Mouse (Mus musculus): ENCODE results near the gene C1qtnf4. TPM values are rescaled to one million over a fixed set of nuclear protein-coding genes. Genes with fewer than 3 reads are reported as not detected.

The C1qtnf4 gene
- polyA plus RNA-seq, 1 experiment: 4.9 TPM

DNA sequence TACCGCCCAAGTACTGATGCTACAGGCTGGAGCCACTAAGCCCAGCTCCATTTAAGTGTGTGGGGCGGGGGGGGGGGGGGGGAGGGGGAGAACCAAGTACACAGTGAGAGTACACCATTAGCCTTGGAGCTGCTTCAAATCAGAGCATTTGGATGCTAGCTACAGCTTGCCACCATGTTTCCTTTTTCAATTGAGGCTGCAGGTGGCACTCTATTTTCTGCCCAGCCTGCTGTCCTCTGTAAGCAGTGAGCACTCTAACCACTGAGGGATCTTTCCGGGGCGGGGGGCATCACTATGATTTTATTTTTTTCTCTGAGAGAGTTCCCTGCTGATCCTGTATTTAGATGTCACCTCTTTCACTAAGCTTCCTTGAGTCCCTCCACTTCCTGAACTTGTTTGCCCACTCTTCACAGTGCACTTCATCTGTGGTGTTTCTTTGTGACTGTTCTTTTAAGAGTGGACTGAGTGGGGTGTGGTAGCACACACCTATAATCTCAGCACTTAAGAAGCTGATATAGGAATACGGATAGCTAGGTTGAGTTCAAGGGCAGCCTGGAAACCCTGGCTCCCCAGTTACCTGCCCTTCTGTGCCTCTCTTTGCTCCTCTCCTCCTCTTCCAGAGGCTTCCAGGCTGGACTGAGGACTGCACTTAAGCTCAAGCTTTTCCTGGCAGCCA lies 7.9 kb upstream of the C1qtnf4 start:
- WGBS: 66% methylated on average over 5 of the region's 5 CpGs
- Histone ChIP-seq H3K27ac (ENCODE audit: control insufficient read depth, insufficient read depth, low read length) (no peak overlapping the region), H3K27me3 (ENCODE audit: control insufficient read depth, insufficient read depth, low read length) (0 out of 2 replicates have a peak, but pooled peaks cover 2% of the 10 kb centered on the region)

DNA sequence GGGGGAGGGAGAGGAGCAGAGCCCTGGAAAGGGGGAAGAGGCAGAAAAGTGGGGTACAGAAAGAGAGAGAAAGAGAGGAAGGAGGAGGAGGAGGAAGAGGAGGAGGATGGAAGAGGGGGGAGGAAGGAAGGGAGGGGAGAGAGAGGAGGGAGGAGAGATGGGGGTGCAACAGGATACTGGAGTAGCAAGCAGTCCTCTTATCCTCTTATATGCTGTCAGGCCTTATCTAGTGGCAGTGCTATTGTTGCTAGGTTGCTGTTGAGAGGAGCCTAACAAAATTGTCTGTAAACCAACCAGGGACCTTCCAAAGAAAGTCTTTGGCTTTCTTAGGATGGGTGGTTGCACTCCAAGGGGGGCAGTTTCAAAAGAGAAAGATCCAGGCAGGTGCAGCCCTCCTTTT lies 6.2 kb upstream of the C1qtnf4 start:
- DNase-seq: no peak
- no peak overlapping the region for H3K4me3 ChIP-seq (ENCODE audit: control insufficient read depth, insufficient read depth, low read length)
- TF ChIP-seq POLR2A (IDR thresholded peaks at IDR 0.05; ENCODE audit: control insufficient read depth, extremely low read depth, insufficient read depth, low read length, poor library complexity) (no peak), CTCF (IDR thresholded peaks at IDR 0.05; ENCODE audit: borderline replicate concordance, control insufficient read depth, extremely low read depth, insufficient read depth, low read length, poor library complexity) (no peak)

More for the DNA sequence above, 7.9 kb upstream of the C1qtnf4 start:
- H3K4me3 ChIP-seq (ENCODE audit: control insufficient read depth, insufficient read depth, low read length): no peak overlapping the region
- no peak for DNase-seq
- no peaks in the 10 kb centered on the region for H3K4me1 ChIP-seq (replicated peaks; ENCODE audit: control insufficient read depth, insufficient read depth, low read length)
- no peaks in the 10 kb centered on the region for H3K36me3 ChIP-seq (ENCODE audit: control insufficient read depth, insufficient read depth, low read length)
- TF ChIP-seq CTCF (IDR thresholded peaks at IDR 0.05; ENCODE audit: borderline replicate concordance, control insufficient read depth, extremely low read depth, insufficient read depth, low read length, poor library complexity) (no peak), POLR2A (IDR thresholded peaks at IDR 0.05; ENCODE audit: control insufficient read depth, extremely low read depth, insufficient read depth, low read length, poor library complexity) (no peak)

DNA sequence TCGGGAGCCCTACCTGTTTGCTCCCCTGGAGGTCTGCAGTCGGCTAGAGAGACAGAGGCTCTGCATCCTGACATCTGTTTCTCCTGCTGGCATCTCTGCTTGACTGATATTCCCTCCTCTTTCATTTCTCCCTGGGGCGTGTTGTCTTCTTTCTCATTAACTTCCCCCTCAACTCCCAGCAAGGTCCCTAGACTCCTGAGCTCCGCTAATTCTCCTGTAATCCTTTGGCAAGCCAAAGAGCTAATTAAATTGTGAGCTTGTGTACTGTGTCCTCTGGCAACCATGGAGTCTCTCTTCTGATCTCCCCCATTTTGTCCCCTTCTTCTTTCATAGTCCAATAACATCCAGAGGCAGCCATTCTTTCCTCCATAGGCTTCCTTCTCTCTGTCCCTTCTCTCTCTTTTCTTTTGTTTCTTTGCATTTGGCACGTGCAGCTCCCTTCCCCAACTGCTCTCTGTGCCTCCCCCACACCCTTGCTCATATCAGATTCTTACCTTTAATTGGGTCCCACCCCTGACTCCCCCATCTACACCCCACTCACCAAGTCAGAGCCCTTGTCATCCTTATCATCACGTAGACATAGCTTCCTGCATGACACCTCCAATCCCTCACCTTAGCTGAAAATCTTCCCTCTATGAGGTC lies 5.4 kb upstream of the C1qtnf4 start:
- no peaks in the 10 kb centered on the region for H3K4me1 ChIP-seq (replicated peaks; ENCODE audit: control insufficient read depth, insufficient read depth, low read length)
- no peaks in the 10 kb centered on the region for H3K36me3 ChIP-seq (ENCODE audit: control insufficient read depth, insufficient read depth, low read length)
- no peak overlapping the region for H3K27ac ChIP-seq (ENCODE audit: control insufficient read depth, insufficient read depth, low read length)
- H3K4me3 ChIP-seq (ENCODE audit: control insufficient read depth, insufficient read depth, low read length): no peak overlapping the region
- peaks cover 7% of the 10 kb centered on the region; the same call in 1 of the 2 replicates for H3K27me3 ChIP-seq (ENCODE audit: control insufficient read depth, insufficient read depth, low read length)
- 72% methylated on average over 6 of the region's 6 CpGs for WGBS
- DNase-seq: no peak
- TF ChIP-seq CTCF (IDR thresholded peaks at IDR 0.05; ENCODE audit: borderline replicate concordance, control insufficient read depth, extremely low read depth, insufficient read depth, low read length, poor library complexity) (no peak), POLR2A (IDR thresholded peaks at IDR 0.05; ENCODE audit: control insufficient read depth, extremely low read depth, insufficient read depth, low read length, poor library complexity) (no peak)

More for the DNA sequence above, 6.2 kb upstream of the C1qtnf4 start:
- H3K27me3 ChIP-seq (ENCODE audit: control insufficient read depth, insufficient read depth, low read length): peaks cover 3% of the 10 kb centered on the region; the same call in 1 of the 2 replicates
- H3K27ac ChIP-seq (ENCODE audit: control insufficient read depth, insufficient read depth, low read length): no peak overlapping the region
- H3K4me1 ChIP-seq (replicated peaks; ENCODE audit: control insufficient read depth, insufficient read depth, low read length): no peaks in the 10 kb centered on the region
- H3K36me3 ChIP-seq (ENCODE audit: control insufficient read depth, insufficient read depth, low read length): no peaks in the 10 kb centered on the region

DNA sequence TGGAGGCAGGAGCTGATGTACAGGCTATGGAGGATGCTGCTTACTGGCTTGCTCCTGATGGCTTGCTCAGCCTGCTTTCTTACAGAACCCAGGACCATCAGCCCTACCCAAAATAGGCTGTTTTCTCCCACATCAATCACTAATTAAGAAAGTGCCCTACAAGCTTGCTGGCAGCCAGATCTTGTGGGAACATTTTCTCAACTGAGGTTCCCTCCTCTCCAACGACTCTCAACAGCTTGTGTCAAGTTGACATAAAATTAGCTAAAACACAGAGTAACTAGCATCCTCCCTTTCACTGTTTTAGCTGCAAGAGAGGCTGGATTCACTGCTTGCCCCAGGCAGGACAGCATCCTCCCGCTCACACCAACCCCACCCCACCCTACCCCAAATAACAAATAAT lies 3.8 kb upstream of the C1qtnf4 start:
- WGBS: 87% methylated on average over 2 of the region's 2 CpGs
- DNase-seq: no peak
- Histone ChIP-seq H3K4me3 (ENCODE audit: control insufficient read depth, insufficient read depth, low read length) (no peak overlapping the region), H3K27ac (ENCODE audit: control insufficient read depth, insufficient read depth, low read length) (no peak overlapping the region), H3K4me1 (replicated peaks; ENCODE audit: control insufficient read depth, insufficient read depth, low read length) (0 out of 2 replicates have a peak, but pooled peaks cover 2% of the 10 kb centered on the region), H3K27me3 (ENCODE audit: control insufficient read depth, insufficient read depth, low read length) (peaks cover 16% of the 10 kb centered on the region), H3K36me3 (ENCODE audit: control insufficient read depth, insufficient read depth, low read length) (no peaks in the 10 kb centered on the region)
- TF ChIP-seq CTCF (IDR thresholded peaks at IDR 0.05; ENCODE audit: borderline replicate concordance, control insufficient read depth, extremely low read depth, insufficient read depth, low read length, poor library complexity): no peak

DNA sequence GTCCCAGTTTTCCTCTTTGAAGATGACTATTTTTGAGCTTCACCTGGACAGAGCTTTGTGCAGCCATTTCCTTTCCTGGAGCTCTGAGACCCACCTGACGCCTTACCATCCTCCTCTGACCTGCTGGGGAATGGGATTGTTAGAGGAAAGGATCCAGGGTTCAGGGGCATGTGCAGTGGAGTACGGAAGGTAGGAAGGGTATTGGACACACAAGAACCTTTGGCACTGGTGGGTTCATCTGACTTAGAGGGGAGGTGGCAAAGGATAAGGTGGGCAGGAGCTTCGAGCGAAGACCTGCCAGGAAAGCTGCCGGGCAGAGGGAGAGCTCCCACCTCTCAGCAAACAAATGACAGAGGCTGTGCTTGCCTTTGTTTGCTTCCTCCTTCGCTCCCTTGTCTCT lies 776 bp downstream of the C1qtnf4 start:
- Histone ChIP-seq H3K27me3 (ENCODE audit: control insufficient read depth, insufficient read depth, low read length) (peaks cover 27% of the 10 kb centered on the region), H3K27ac (ENCODE audit: control insufficient read depth, insufficient read depth, low read length) (no peak overlapping the region), H3K36me3 (ENCODE audit: control insufficient read depth, insufficient read depth, low read length) (no peaks in the 10 kb centered on the region), H3K4me3 (ENCODE audit: control insufficient read depth, insufficient read depth, low read length) (no peak overlapping the region), H3K4me1 (replicated peaks; ENCODE audit: control insufficient read depth, insufficient read depth, low read length) (peaks cover 10% of the 10 kb centered on the region)
- DNase-seq: no peak
- WGBS: 61% methylated on average over 6 of the region's 6 CpGs
- TF ChIP-seq CTCF (IDR thresholded peaks at IDR 0.05; ENCODE audit: borderline replicate concordance, control insufficient read depth, extremely low read depth, insufficient read depth, low read length, poor library complexity): no peak
- TF ChIP-seq POLR2A (IDR thresholded peaks at IDR 0.05; ENCODE audit: control insufficient read depth, extremely low read depth, insufficient read depth, low read length, poor library complexity): no peak

DNA sequence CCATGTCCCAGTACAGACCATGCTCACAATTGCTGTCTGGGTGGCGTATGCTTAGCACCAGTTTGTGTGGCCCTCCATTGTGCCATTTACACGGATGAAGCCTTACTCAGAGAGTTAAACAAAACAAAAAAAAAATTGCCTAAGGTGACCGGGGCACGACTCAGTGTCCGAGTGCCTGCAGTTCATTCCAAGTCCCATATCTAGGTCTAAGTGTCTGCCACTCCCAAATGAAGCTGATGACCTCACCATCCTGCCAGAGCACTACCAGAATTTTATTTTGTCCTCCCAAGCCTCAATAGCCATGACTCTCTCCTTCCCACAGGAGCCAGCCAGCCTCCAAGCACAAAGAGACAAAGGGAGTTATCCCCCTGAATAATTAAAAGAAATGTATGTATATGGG lies 2.0 kb downstream of the C1qtnf4 start:
- H3K27me3 ChIP-seq (ENCODE audit: control insufficient read depth, insufficient read depth, low read length): peaks cover 27% of the 10 kb centered on the region

More for the DNA sequence above, 2.0 kb downstream of the C1qtnf4 start:
- Histone ChIP-seq H3K27ac (ENCODE audit: control insufficient read depth, insufficient read depth, low read length) (no peak overlapping the region), H3K36me3 (ENCODE audit: control insufficient read depth, insufficient read depth, low read length) (no peaks in the 10 kb centered on the region), H3K4me1 (replicated peaks; ENCODE audit: control insufficient read depth, insufficient read depth, low read length) (peaks cover 10% of the 10 kb centered on the region), H3K4me3 (ENCODE audit: control insufficient read depth, insufficient read depth, low read length) (no peak overlapping the region)
- WGBS: 78% methylated on average over 5 of the region's 5 CpGs
- DNase-seq: no peak
- TF ChIP-seq POLR2A (IDR thresholded peaks at IDR 0.05; ENCODE audit: control insufficient read depth, extremely low read depth, insufficient read depth, low read length, poor library complexity): no peak
- no peak for TF ChIP-seq CTCF (IDR thresholded peaks at IDR 0.05; ENCODE audit: borderline replicate concordance, control insufficient read depth, extremely low read depth, insufficient read depth, low read length, poor library complexity)

Data from thymus, adult 2 months (tissue).